16 mouse cellular contexts compared by ENCODE assay signal in the genomic region with DNA sequence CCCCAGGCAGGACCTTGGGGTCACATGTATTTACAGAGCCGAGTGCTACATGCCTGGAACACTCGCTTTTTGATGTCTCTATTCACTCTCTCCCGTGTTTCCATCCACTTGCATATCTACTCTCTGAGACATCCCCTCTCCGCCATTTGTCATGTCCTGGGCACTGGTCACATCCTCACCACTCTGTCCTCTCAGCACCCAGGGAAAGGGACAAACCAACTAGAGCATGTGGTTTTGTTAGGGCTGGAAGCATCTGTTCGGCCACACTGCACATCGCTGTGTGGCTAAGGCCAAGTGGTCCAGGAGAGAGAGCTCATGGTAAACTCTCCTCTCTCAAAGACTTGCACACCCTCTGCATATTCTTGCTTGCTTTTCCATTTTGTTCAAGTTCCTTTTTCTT.
"Had no signal": no experiment of that assay in that cellular context is flagged by ENCODE, and none has a peak within 500 bp of the region (broad histone marks: within the 10 kb centered on the region; RNA-seq: fewer than 3 reads in every experiment).

No protein-coding gene starts in this region.

- H3K36me3 ChIP-seq: neural tube, embryonic 13.5 days; neural tube, embryonic 15.5 days; stomach, embryonic 15.5 days had no signal

- H3K4me2 ChIP-seq: neural tube, embryonic 13.5 days; neural tube, embryonic 15.5 days; stomach, embryonic 15.5 days had no signal

- H3K9me3 ChIP-seq: neural tube, embryonic 13.5 days; neural tube, embryonic 15.5 days; stomach, embryonic 15.5 days had no signal

- H3K4me1 ChIP-seq: stomach, embryonic 15.5 days had no signal

- H3K9ac ChIP-seq: neural tube, embryonic 13.5 days; neural tube, embryonic 15.5 days; stomach, embryonic 15.5 days had no signal

- H3K27me3 ChIP-seq: neural tube, embryonic 13.5 days; neural tube, embryonic 15.5 days; stomach, embryonic 15.5 days had no signal

- H3K27ac ChIP-seq: neural tube, embryonic 13.5 days; neural tube, embryonic 15.5 days; stomach, embryonic 15.5 days; stomach, postnatal 0 days had no signal

- DNase-seq: retina, postnatal 1 day; right cerebral cortex, adult 18-20 months; right cerebral cortex, postnatal 14 days; right cerebral cortex, postnatal 25 days; right cerebral cortex, postnatal 4 days; spleen, adult 18-20 months; thymus, adult 18-20 months; thymus, adult 2 months; thymus, postnatal 14 days; thymus, postnatal 25 days; thymus, postnatal 36 days; thymus, postnatal 4 days had no signal

- H3K4me3 ChIP-seq: neural tube, embryonic 13.5 days; neural tube, embryonic 15.5 days; stomach, embryonic 15.5 days had no signal
